Mouse (Mus musculus): ENCODE data around the gene Gm40193. TPM values are rescaled to one million over a fixed set of nuclear protein-coding genes. Genes with fewer than 3 reads are reported as not detected.
"Not testable (repeated sequence)": the region's sequence is repeated elsewhere in the genome, so short reads cannot be mapped to it uniquely, and the experiment has no call there.

Gm40193 gene
- polyA plus RNA-seq, 1 experiment from 2014 or later = not detected

DNA sequence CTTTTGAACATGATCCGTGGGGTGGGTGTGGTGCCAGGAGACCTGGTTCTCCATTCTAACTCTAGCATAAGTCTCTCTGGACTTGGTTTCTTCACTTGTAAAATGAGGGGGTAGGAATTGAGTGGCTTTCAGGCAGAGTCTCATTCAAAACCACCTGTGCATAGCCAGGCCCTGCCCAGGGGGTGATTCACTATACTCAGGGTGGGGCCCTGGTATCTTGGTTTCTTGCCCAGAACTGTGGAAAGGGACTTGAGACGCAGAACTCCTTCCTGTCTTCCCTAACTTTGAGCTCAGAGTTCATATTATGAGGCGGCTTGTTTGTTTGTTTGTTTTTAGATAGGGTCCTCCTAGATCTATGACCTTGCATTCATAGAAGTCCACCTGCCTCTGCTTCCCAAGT lies 44.5 kb upstream of the Gm40193 start:
- Histone ChIP-seq H3K27me3 (replicated peaks; ENCODE audit: insufficient read depth, low read length) (no peaks in the 10 kb centered on the region), H3K27ac (ENCODE audit: low read length) (no peak overlapping the region), H3K36me3 (ENCODE audit: insufficient read depth, low read length) (no peaks in the 10 kb centered on the region), H3K4me2 (replicated peaks; ENCODE audit: low read depth, low read length) (no peak overlapping the region), H3K9ac (replicated peaks; ENCODE audit: low read depth) (no peak overlapping the region), H3K4me1 (ENCODE audit: insufficient read depth, low read depth, low read length) (peaks cover 21% of the 10 kb centered on the region), H3K9me3 (ENCODE audit: low read length) (no peaks in the 10 kb centered on the region), H3K4me3 (ENCODE audit: low read depth, low read length) (no peak overlapping the region)
- TF ChIP-seq EP300 (IDR thresholded peaks at IDR 0.05) = no peak
- no peak for TF ChIP-seq CTCF (IDR thresholded peaks at IDR 0.05)
- DNase-seq (ENCODE audit: low spot score) (peak; percentile 71), ATAC-seq (peak; percentile 70)
- 41% methylated on average over 3 of the region's 3 CpGs for WGBS

DNA sequence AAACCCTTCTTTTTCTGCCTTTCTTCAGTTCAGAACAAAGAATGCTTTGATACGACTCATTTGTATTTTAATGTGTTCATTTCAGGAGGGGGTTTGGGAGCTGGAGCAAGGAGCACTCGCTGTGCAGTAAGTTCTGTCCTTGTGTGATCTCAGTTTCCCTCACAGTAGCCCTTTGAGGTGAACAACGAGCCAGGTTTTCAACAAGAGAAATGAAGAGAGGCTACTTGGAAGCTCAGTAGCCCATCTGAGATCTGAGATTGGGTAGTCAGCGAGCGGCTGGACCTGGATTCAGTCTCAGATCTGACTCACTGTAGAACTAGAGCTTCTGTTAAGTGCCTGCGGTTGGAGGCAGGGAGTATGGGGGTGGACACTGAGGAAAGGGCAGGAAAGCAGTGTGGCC lies 41.1 kb upstream of the Gm40193 start:
- Histone ChIP-seq H3K4me1 (ENCODE audit: insufficient read depth, low read depth, low read length) (peaks cover 11% of the 10 kb centered on the region; the same call in 1 of the 2 replicates), H3K4me3 (ENCODE audit: low read depth, low read length) (no peak overlapping the region), H3K9ac (replicated peaks; ENCODE audit: low read depth) (no peak overlapping the region), H3K4me2 (replicated peaks; ENCODE audit: low read depth, low read length) (no peak overlapping the region), H3K27ac (ENCODE audit: low read length) (no peak overlapping the region), H3K27me3 (replicated peaks; ENCODE audit: insufficient read depth, low read length) (no peaks in the 10 kb centered on the region), H3K36me3 (ENCODE audit: insufficient read depth, low read length) (no peaks in the 10 kb centered on the region), H3K9me3 (ENCODE audit: low read length) (no peaks in the 10 kb centered on the region)
- TF ChIP-seq EP300 (IDR thresholded peaks at IDR 0.05) (no peak), CTCF (IDR thresholded peaks at IDR 0.05) (no peak)
- 75% methylated on average over 6 of the region's 6 CpGs for WGBS
- no peak for DNase-seq (ENCODE audit: low spot score)
- no peak for ATAC-seq

GRCm38 (mm10) chr11:70572348-70572902 lies 39.7 kb upstream of the Gm40193 start:
- Histone ChIP-seq H3K36me3 (ENCODE audit: insufficient read depth, low read length) (no peaks in the 10 kb centered on the region), H3K4me1 (ENCODE audit: insufficient read depth, low read depth, low read length) (no peaks in the 10 kb centered on the region; the same call in 1 of the 2 replicates), H3K4me3 (ENCODE audit: low read depth, low read length) (no peak overlapping the region), H3K27ac (ENCODE audit: low read length) (no peak overlapping the region), H3K4me2 (replicated peaks; ENCODE audit: low read depth, low read length) (no peak overlapping the region), H3K9ac (replicated peaks; ENCODE audit: low read depth) (no peak overlapping the region), H3K9me3 (ENCODE audit: low read length) (no peaks in the 10 kb centered on the region), H3K27me3 (replicated peaks; ENCODE audit: insufficient read depth, low read length) (no peaks in the 10 kb centered on the region)
- DNase-seq (ENCODE audit: low spot score) (no peak), ATAC-seq (no peak)
- TF ChIP-seq EP300 (IDR thresholded peaks at IDR 0.05) = no peak
- no peak for TF ChIP-seq CTCF (IDR thresholded peaks at IDR 0.05)
- WGBS = 31% methylated on average over 5 of the region's 5 CpGs

- DNase-seq (ENCODE audit: low spot score) (no peak), ATAC-seq (no peak)
- Histone ChIP-seq H3K27ac (ENCODE audit: low read length) (no peak overlapping the region), H3K4me2 (replicated peaks; ENCODE audit: low read depth, low read length) (no peak overlapping the region), H3K36me3 (ENCODE audit: insufficient read depth, low read length) (no peaks in the 10 kb centered on the region), H3K4me3 (ENCODE audit: low read depth, low read length) (no peak overlapping the region), H3K9ac (replicated peaks; ENCODE audit: low read depth) (no peak overlapping the region), H3K4me1 (ENCODE audit: insufficient read depth, low read depth, low read length) (no peaks in the 10 kb centered on the region; the same call in 1 of the 2 replicates), H3K9me3 (ENCODE audit: low read length) (no peaks in the 10 kb centered on the region), H3K27me3 (replicated peaks; ENCODE audit: insufficient read depth, low read length) (no peaks in the 10 kb centered on the region)
- TF ChIP-seq EP300 (IDR thresholded peaks at IDR 0.05) = no peak
- 67% methylated on average over 1 of the region's 1 CpGs for WGBS
Observed at GRCm38 (mm10) chr11:70571641-70572040, 38.9 kb upstream of the Gm40193 start.

DNA sequence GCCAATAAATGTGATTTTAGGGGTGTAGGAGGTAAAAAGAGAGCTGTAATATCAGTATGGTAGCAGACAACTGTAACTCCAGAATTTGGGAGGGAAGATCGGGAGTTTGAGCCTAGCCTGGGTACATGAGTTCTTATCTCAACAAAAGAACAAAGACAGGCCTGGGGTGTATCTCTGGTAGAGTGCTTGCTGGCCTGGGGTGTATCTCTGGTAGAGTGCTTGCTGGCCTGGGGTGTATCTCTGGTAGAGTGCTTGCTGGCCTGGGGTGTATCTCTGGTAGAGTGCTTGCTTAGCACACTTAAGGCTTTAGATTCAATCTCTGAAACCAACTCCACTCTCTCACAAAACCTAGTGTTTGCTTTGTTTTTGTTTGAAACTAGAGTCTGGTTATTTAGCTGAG lies 37.9 kb upstream of the Gm40193 start:
- H3K36me3 ChIP-seq (ENCODE audit: insufficient read depth, low read length); H3K4me2 ChIP-seq (replicated peaks; ENCODE audit: low read depth, low read length); H3K9ac ChIP-seq (replicated peaks; ENCODE audit: low read depth); H3K9me3 ChIP-seq (ENCODE audit: low read length); H3K27ac ChIP-seq (ENCODE audit: low read length); ATAC-seq; H3K27me3 ChIP-seq (replicated peaks; ENCODE audit: insufficient read depth, low read length); H3K4me1 ChIP-seq (ENCODE audit: insufficient read depth, low read depth, low read length); H3K4me3 ChIP-seq (ENCODE audit: low read depth, low read length); DNase-seq (ENCODE audit: low spot score): not testable (repeated sequence)
- WGBS = 83% methylated on average over 1 of the region's 1 CpGs

GRCm38 (mm10) chr11:70566586-70566985 lies 33.8 kb upstream of the Gm40193 start:
- ATAC-seq (no peak), DNase-seq (ENCODE audit: low spot score) (no peak)
- Histone ChIP-seq H3K27ac (ENCODE audit: low read length) (no peak overlapping the region), H3K4me3 (ENCODE audit: low read depth, low read length) (no peak overlapping the region), H3K9me3 (ENCODE audit: low read length) (no peaks in the 10 kb centered on the region), H3K4me1 (ENCODE audit: insufficient read depth, low read depth, low read length) (peaks cover 7% of the 10 kb centered on the region; the same call in 1 of the 2 replicates), H3K9ac (replicated peaks; ENCODE audit: low read depth) (no peak overlapping the region), H3K4me2 (replicated peaks; ENCODE audit: low read depth, low read length) (no peak overlapping the region), H3K27me3 (replicated peaks; ENCODE audit: insufficient read depth, low read length) (no peaks in the 10 kb centered on the region), H3K36me3 (ENCODE audit: insufficient read depth, low read length) (no peaks in the 10 kb centered on the region)
- TF ChIP-seq EP300 (IDR thresholded peaks at IDR 0.05) (no peak), CTCF (IDR thresholded peaks at IDR 0.05) (no peak)
- 65% methylated on average over 7 of the region's 7 CpGs for WGBS

All from lung, postnatal 0 days (tissue).